Mouse (Mus musculus): ENCODE data around the gene Ntm.

DNA sequence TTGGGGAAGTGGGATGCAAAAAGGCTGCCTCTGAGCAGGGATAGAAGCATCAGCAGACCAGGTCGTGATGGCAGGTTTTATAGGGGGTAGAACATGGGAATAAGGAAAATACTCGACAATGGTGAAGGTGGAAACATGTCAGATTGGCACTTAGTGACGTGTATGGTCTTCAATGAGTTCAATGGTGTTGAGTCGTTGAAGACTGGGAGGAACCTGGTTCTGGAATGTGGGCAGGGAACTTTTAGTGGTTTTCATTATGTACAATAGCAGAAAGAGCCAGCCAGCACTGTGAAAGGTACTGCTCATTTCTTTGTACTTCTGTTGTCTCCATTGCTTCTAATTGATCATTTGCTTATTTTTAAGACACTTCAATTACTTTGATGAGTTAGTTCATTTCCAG lies 214.9 kb downstream of the Ntm start:
- TF ChIP-seq CTCF (IDR thresholded peaks at IDR 0.05; ENCODE audit: control insufficient read depth, insufficient read depth, insufficient replicate concordance, low read depth, low read length) (no peak), POLR2A (IDR thresholded peaks at IDR 0.05; ENCODE audit: control insufficient read depth, low read depth, low read length) (no peak)
